Mouse (Mus musculus): ENCODE data around the gene Col4a3. TPM values are rescaled to one million over a fixed set of nuclear protein-coding genes. Genes with fewer than 3 reads are reported as not detected.

Col4a3 gene
- polyA plus RNA-seq (2015; fragmentation: Nextera tagmentation; extraction: Ambion mirVana), result 0.16 and 0.21 TPM in 2 replicates

DNA sequence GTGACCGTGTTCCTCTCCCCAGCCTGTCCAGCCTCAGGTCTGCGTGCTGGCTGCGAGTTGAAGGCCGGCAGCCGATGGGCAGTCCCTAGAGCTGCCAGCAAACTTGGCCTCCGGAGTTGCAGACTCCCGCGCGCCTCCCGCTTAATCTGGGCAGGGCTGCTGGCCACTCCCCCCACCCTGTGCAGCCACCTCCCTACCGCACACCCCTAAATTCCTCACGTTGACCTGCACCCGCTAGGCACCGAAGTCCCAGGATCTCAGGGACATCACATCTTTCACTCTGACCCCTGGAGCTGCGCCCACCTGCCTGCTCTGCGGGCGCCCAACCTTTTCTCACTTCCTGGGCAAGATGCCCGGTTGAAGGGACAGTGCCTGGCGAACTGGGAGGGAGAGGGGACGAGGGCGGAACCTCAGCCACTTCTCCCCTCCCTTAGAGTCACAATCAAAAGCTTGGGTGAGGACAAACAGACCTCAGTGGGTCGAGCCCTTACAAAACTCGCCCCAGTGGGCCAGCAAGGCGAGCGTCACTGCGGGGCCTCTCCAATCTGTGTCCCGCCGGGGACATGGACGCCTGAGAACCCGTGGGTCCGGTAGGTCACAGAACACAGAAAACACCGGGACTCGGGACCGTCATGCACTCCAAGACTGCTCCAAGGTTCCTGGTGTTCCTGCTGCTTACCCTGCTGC is at the start of gene Col4a3, which contains the start of gene Col4a4:
Gene Col4a3, plus strand, starts transcription at position 209 of the 687 bp plus-strand sequence.
Gene Col4a4, minus strand, starts transcription at position 137 of the 687 bp plus-strand sequence.
- ATAC-seq, result peak; percentile 63
- peaks cover 9% of the 10 kb centered on the region for H3K4me1 ChIP-seq (ENCODE audit: control insufficient read depth, insufficient read depth, low read length)
- no peak within 1 kb of the TSS for H3K27ac ChIP-seq (ENCODE audit: low read length)
- H3K36me3 ChIP-seq (ENCODE audit: control insufficient read depth, insufficient read depth, low read length), result no peaks in the 10 kb centered on the region
- peak within 1 kb of the TSS; percentile 38 for H3K4me3 ChIP-seq (ENCODE audit: low read length)
- peak within 1 kb of the TSS; percentile 72 for H3K4me2 ChIP-seq (ENCODE audit: low read depth, low read length)
- H3K27me3 ChIP-seq (replicated peaks; ENCODE audit: control insufficient read depth, insufficient read depth, low read length), result peaks cover 8% of the 10 kb centered on the region; the same call in 1 of the 2 replicates
- H3K9me3 ChIP-seq (ENCODE audit: control insufficient read depth, low read length), result no peaks in the 10 kb centered on the region
- peak within 1 kb of the TSS; percentile 45 for H3K9ac ChIP-seq (ENCODE audit: low read depth, low read length)
- WGBS, result 4% methylated on average over 34 of the region's 34 CpGs

DNA sequence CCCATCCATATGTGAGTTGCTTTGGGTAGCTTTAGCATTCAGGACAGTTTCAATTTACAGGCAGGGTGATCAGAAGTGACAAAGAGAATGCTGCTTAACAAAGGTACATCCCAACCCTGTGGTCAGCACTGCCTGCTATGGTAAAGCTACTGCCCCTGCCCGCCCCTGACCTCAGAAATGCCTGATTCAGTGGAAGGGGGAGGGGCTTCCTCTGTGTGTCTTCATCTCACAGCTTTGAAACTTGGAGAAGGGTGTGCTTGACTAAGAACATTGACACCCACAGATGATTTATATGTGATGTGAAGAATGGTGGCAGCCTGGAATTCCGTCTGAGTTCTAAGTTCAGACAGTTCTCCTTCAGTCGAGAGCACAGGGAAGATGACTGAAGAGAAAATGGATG is 48.9 kb upstream of the Col4a3 start:
- H3K4me2 ChIP-seq (ENCODE audit: low read depth, low read length), result no peak overlapping the region
- H3K4me1 ChIP-seq (ENCODE audit: control insufficient read depth, insufficient read depth, low read length), result no peaks in the 10 kb centered on the region
- no peaks in the 10 kb centered on the region for H3K27me3 ChIP-seq (replicated peaks; ENCODE audit: control insufficient read depth, insufficient read depth, low read length)
- no peak overlapping the region for H3K27ac ChIP-seq (ENCODE audit: low read length)
- H3K4me3 ChIP-seq (ENCODE audit: low read length), result no peak overlapping the region
- ATAC-seq, result no peak
- 57% methylated on average over 3 of the region's 3 CpGs for WGBS
- no peaks in the 10 kb centered on the region for H3K36me3 ChIP-seq (ENCODE audit: control insufficient read depth, insufficient read depth, low read length)
- H3K9me3 ChIP-seq (ENCODE audit: control insufficient read depth, low read length), result no peaks in the 10 kb centered on the region
- no peak overlapping the region for H3K9ac ChIP-seq (ENCODE audit: low read depth, low read length)

DNA sequence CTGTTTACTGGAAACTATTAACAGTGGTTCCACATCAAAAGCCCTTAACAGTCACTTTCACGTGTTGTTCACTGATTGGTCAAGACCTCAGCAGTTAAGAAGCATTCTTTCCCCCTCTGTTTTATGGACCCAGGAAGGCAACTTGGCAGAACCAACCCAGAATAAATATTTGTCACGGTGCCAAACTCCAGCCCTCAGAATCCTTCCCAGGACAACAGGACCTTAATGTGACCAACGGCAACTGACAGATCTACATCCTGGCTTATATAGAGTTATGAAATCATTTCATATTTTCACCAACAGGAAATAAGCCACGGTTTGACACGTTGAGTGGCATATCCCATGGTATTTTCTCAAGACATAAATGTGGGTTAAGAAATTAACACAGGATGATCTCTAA is 46.7 kb upstream of the Col4a3 start:
- no peak overlapping the region for H3K4me3 ChIP-seq (ENCODE audit: low read length)
- H3K4me1 ChIP-seq (ENCODE audit: control insufficient read depth, insufficient read depth, low read length), result no peaks in the 10 kb centered on the region
- no peak overlapping the region for H3K4me2 ChIP-seq (ENCODE audit: low read depth, low read length)
- no peaks in the 10 kb centered on the region for H3K9me3 ChIP-seq (ENCODE audit: control insufficient read depth, low read length)
- no peaks in the 10 kb centered on the region for H3K27me3 ChIP-seq (replicated peaks; ENCODE audit: control insufficient read depth, insufficient read depth, low read length)
- no peak overlapping the region for H3K27ac ChIP-seq (ENCODE audit: low read length)
- no peak overlapping the region for H3K9ac ChIP-seq (ENCODE audit: low read depth, low read length)
- WGBS, result 64% methylated on average over 5 of the region's 5 CpGs
- no peak for ATAC-seq
- no peaks in the 10 kb centered on the region for H3K36me3 ChIP-seq (ENCODE audit: control insufficient read depth, insufficient read depth, low read length)

DNA sequence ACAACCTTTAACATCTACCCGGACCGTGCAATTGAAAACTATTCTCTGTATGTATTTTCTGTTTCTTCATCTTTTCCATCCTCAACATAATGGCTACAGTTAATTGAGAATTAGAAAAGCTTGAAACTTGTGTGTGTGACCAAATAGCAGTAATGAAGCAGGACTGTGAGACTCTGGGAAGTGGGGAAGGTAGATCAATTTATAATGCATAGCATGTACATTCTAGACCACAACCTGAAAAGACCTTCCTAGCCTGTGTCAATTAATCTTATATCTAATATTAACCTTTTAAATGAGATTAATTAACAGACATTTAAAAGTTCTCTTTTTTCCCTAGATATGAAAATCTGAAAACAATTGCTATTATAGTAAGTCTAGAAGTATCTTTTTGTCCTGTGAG is 42.8 kb upstream of the Col4a3 start:
- no peaks in the 10 kb centered on the region for H3K9me3 ChIP-seq (ENCODE audit: control insufficient read depth, low read length)
- WGBS, result 79% methylated on average over 2 of the region's 2 CpGs
- H3K27ac ChIP-seq (ENCODE audit: low read length), result no peak overlapping the region
- H3K4me1 ChIP-seq (ENCODE audit: control insufficient read depth, insufficient read depth, low read length), result no peaks in the 10 kb centered on the region
- H3K4me2 ChIP-seq (ENCODE audit: low read depth, low read length), result no peak overlapping the region
- H3K4me3 ChIP-seq (ENCODE audit: low read length), result no peak overlapping the region
- no peak for ATAC-seq
- no peaks in the 10 kb centered on the region for H3K36me3 ChIP-seq (ENCODE audit: control insufficient read depth, insufficient read depth, low read length)
- no peaks in the 10 kb centered on the region for H3K27me3 ChIP-seq (replicated peaks; ENCODE audit: control insufficient read depth, insufficient read depth, low read length)
- no peak overlapping the region for H3K9ac ChIP-seq (ENCODE audit: low read depth, low read length)

DNA sequence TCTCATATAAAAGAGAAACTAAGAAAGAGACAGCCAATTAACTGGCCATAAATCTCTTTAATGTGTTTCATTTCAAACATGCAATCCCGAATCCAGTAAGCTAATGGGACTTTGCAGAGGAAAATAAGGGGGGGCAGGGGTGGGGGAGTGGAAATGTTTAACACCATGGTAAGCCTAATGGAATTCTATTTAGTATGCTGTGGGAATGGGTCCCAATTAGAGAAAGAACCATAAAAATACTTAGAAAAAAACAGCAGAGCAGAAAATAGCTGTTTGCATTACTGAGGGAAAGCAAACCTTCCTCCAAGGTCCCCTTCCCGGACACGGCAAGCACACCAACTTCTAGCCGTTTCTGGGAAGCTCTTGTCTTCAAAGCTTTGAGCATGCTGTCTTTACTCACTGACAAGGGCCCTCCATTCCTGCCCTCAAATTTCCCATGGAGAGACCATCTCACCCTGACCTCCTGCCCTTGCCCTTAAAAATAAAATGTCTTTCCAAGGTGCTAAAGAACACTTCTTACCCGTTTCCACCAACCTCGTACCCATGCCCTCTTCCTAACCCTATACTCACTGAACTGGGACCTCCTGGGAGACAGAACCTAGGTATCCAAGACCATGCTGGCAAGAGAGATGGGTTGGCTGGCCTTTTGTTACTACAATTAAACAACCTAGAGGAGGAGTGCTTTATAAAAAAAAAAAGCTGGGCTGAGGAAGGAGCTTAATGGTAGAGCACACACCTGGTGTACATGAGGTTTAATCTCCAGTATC is 42.1 kb upstream of the Col4a3 start:
- no peak overlapping the region for H3K4me3 ChIP-seq (ENCODE audit: low read length)
- no peaks in the 10 kb centered on the region for H3K27me3 ChIP-seq (replicated peaks; ENCODE audit: control insufficient read depth, insufficient read depth, low read length)
- no peaks in the 10 kb centered on the region for H3K4me1 ChIP-seq (ENCODE audit: control insufficient read depth, insufficient read depth, low read length)
- H3K4me2 ChIP-seq (ENCODE audit: low read depth, low read length), result no peak overlapping the region
- no peaks in the 10 kb centered on the region for H3K36me3 ChIP-seq (ENCODE audit: control insufficient read depth, insufficient read depth, low read length)
- WGBS, result 56% methylated on average over 6 of the region's 6 CpGs
- no peaks in the 10 kb centered on the region for H3K9me3 ChIP-seq (ENCODE audit: control insufficient read depth, low read length)
- ATAC-seq, result no peak
- H3K9ac ChIP-seq (ENCODE audit: low read depth, low read length), result no peak overlapping the region
- no peak overlapping the region for H3K27ac ChIP-seq (ENCODE audit: low read length)

DNA sequence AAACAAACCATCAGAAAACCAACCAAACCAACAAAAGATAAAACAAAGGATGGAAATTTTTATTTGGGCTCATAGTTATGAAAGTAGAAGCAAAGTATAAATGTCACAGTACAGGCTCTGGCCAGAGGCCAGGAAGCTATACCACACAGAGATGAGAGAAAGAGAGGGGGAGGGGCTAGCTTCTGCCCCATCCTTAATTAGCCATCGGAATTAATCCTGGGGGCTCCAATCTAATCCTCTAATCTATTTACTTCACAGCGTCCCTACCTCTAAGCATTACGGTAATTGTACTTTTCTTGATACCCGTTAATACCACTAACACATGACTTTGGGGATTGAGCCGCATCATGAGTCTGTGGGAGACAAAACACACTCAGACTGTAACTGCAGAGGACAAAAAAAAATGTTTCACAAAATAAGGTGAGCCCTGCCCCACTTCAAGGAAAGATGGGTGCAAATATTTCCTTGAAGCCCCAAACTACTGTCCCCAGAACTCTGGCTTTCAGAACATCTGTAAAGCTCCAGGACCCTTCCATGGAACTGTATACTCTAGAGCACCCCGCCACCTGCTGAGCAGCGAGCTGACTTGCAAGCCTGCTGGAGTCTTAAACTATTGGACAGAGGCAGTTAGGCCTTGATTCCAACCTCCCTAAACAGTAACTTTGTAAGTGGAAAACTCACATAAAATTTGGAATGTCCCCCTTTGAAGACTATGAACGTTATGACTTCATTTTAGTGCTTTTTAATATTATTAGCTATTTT is 41.3 kb upstream of the Col4a3 start:
- Histone ChIP-seq H3K36me3 (ENCODE audit: control insufficient read depth, insufficient read depth, low read length) (no peaks in the 10 kb centered on the region), H3K27ac (ENCODE audit: low read length) (no peak overlapping the region), H3K4me1 (ENCODE audit: control insufficient read depth, insufficient read depth, low read length) (no peaks in the 10 kb centered on the region), H3K9me3 (ENCODE audit: control insufficient read depth, low read length) (no peaks in the 10 kb centered on the region), H3K4me3 (ENCODE audit: low read length) (no peak overlapping the region), H3K27me3 (replicated peaks; ENCODE audit: control insufficient read depth, insufficient read depth, low read length) (no peaks in the 10 kb centered on the region), H3K9ac (ENCODE audit: low read depth, low read length) (no peak overlapping the region), H3K4me2 (ENCODE audit: low read depth, low read length) (no peak overlapping the region)
- 74% methylated on average over 8 of the region's 8 CpGs for WGBS
- ATAC-seq, result no peak

DNA sequence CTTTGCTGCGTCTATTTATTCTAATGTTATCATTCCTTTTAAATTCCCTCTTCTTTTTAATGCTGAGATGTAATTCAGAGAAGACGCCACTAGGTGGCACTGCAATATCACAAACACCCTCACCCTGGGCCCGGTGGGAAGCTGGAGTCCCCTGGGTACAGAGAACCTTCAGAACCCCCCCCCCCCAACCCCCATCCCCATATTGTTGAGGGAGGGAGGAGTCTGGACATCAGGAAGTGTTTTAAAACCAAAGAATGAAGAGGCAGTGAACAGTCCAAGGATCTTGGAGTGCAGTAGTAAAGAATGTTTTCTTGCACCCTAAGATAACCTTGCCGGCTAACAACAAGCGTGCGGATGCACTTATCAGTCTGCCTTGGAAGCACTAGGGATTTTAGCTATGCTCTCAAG is 32.3 kb upstream of the Col4a3 start:
- 0 out of 2 replicates have a peak overlapping the region, but pooled peaks have one; percentile 24 for H3K9ac ChIP-seq (ENCODE audit: low read depth, low read length)
- 31% methylated on average over 6 of the region's 6 CpGs for WGBS
- no peaks in the 10 kb centered on the region for H3K36me3 ChIP-seq (ENCODE audit: control insufficient read depth, insufficient read depth, low read length)
- H3K4me3 ChIP-seq (ENCODE audit: low read length), result no peak overlapping the region
- ATAC-seq, result peak; percentile 76
- H3K4me2 ChIP-seq (ENCODE audit: low read depth, low read length), result no peak overlapping the region
- H3K27me3 ChIP-seq (replicated peaks; ENCODE audit: control insufficient read depth, insufficient read depth, low read length), result no peaks in the 10 kb centered on the region
- no peaks in the 10 kb centered on the region for H3K4me1 ChIP-seq (ENCODE audit: control insufficient read depth, insufficient read depth, low read length)
- no peak overlapping the region for H3K27ac ChIP-seq (ENCODE audit: low read length)
- no peaks in the 10 kb centered on the region for H3K9me3 ChIP-seq (ENCODE audit: control insufficient read depth, low read length)

DNA sequence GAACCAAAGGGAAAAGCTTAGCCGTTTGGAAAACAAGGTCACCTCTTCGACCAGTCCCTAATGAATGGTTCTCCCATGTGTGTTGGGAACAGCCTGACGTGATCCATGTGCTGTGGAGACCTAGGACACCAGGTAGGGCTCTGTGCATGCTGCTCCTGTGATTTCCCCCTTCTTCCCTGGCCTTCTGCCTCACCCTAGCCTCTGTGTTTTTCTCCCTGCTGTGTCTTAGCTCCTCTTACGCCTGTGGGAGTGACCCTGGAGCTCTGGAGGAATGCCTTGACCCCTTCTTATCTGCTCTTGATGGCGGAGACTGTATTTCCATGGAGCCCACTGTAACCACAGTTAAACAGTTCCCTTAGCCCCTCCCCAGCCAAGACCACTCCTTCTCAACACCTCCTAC is 31.8 kb upstream of the Col4a3 start:
- Histone ChIP-seq H3K9me3 (ENCODE audit: control insufficient read depth, low read length) (no peaks in the 10 kb centered on the region), H3K9ac (ENCODE audit: low read depth, low read length) (0 out of 2 replicates have a peak overlapping the region, but pooled peaks have one; percentile 24), H3K4me1 (ENCODE audit: control insufficient read depth, insufficient read depth, low read length) (no peaks in the 10 kb centered on the region), H3K27me3 (replicated peaks; ENCODE audit: control insufficient read depth, insufficient read depth, low read length) (no peaks in the 10 kb centered on the region), H3K4me3 (ENCODE audit: low read length) (no peak overlapping the region), H3K36me3 (ENCODE audit: control insufficient read depth, insufficient read depth, low read length) (no peaks in the 10 kb centered on the region), H3K27ac (ENCODE audit: low read length) (no peak overlapping the region), H3K4me2 (ENCODE audit: low read depth, low read length) (no peak overlapping the region)
- 60% methylated on average over 5 of the region's 5 CpGs for WGBS
- ATAC-seq, result no peak

DNA sequence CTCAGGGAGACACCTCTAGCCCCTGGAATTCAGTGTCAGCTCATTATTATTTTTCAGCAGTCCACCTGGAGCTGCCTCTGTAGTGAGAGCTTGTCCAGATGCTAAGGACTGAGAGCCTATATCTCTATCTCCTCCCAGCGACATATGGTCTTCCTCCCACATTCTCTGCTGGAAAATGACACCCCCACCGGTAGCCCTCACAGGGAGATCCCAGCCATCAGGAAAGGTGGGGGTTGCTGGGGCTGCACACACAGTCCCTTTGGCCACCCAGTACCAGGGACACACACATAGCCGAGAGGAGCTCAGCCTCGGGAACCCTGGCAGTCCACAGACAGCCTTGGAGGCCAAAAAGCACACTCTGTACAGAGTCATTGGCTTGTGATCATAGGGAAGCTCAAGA is 26.5 kb upstream of the Col4a3 start:
- WGBS, result 75% methylated on average over 4 of the region's 4 CpGs
- H3K27ac ChIP-seq (ENCODE audit: low read length), result no peak overlapping the region
- H3K27me3 ChIP-seq (replicated peaks; ENCODE audit: control insufficient read depth, insufficient read depth, low read length), result no peaks in the 10 kb centered on the region
- H3K9ac ChIP-seq (ENCODE audit: low read depth, low read length), result no peak overlapping the region
- H3K9me3 ChIP-seq (ENCODE audit: control insufficient read depth, low read length), result no peaks in the 10 kb centered on the region
- no peak for ATAC-seq
- H3K4me1 ChIP-seq (ENCODE audit: control insufficient read depth, insufficient read depth, low read length), result no peaks in the 10 kb centered on the region
- H3K4me3 ChIP-seq (ENCODE audit: low read length), result no peak overlapping the region
- H3K36me3 ChIP-seq (ENCODE audit: control insufficient read depth, insufficient read depth, low read length), result no peaks in the 10 kb centered on the region
- H3K4me2 ChIP-seq (ENCODE audit: low read depth, low read length), result no peak overlapping the region
